Mouse (Mus musculus): ENCODE measurements around the gene Agpat3.

- TF ChIP-seq ZC3H11A (IDR thresholded peaks at IDR 0.05; ENCODE audit: borderline replicate concordance, low read depth, low read length) (no peak), HCFC1 (IDR thresholded peaks at IDR 0.05; ENCODE audit: borderline replicate concordance, insufficient read depth, low read length) (no peak), CHD2 (IDR thresholded peaks at IDR 0.05; ENCODE audit: low read depth, low read length) (no peak), MAFK (IDR thresholded peaks at IDR 0.05; ENCODE audit: insufficient read depth, low read depth, low read length) (no peak)
These were observed 31.8 kb downstream of the Agpat3 start for GRCm38 (mm10) chr10:78320526-78320925.
